Mouse (Mus musculus): ENCODE measurements around the gene Spef2.
"Not testable (repeated sequence)": the region's sequence is repeated elsewhere in the genome, so short reads cannot be mapped to it uniquely, and the experiment has no call there.

Gene Spef2

DNA sequence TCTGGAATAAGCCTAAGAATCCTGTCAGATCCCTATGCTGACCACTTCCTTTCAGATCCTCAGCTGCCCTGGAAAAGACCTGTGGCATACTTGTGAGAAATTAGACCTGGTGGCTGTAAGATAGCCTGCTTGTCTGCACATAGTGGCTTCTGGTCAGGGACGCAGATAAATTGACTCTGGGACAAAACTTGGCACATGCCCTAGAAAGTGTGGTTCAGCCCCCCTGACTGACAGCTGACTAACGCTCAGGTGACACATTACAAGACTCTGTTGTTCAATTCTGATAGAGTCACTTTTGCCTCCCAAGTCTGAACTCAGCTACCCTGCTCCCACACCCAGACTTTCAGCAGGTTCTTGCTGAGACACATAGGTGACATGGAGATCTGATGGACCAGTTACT is 83.7 kb downstream of the Spef2 start:
- not testable (repeated sequence) for DNase-seq

DNA sequence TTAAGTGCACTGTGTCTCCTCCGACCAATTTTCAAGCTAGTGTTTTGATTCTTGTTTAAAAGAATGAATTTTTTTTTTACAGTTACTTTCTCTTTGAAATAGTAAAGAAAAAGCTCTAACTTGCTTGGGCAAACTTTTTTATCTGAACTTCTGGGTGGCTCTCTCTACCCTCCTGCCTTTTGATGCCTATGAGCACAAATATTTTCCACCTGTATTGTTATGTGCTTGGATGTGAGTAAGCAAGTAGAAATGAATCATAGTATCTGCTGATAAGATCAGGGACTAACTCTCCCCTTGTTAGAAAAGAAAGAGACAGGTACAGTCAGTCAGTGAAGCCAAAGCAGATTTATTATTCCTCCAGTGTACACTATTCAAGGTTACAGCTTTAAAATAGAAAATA is 87.5 kb downstream of the Spef2 start:
- DNase-seq = no peak

DNA sequence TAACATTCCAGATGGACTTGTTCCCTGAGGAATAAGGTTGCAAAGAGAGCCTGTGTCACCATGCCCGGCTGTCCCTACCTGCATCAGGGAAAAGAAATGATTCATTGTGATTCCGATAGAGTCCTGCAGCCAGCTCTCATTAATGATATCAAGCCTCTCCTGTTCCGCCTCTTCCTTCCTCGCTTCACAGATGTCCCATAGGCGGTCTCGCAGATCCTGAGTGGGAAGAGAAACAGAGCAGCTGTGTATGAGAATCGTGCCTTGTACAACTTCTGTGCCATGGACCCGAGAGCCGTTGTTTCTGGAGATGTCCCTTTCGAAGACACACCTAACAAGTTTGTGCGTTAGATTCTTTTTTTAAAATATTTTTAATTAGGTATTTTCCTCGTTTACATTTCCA is 114.2 kb downstream of the Spef2 start:
- no peak for DNase-seq

DNA sequence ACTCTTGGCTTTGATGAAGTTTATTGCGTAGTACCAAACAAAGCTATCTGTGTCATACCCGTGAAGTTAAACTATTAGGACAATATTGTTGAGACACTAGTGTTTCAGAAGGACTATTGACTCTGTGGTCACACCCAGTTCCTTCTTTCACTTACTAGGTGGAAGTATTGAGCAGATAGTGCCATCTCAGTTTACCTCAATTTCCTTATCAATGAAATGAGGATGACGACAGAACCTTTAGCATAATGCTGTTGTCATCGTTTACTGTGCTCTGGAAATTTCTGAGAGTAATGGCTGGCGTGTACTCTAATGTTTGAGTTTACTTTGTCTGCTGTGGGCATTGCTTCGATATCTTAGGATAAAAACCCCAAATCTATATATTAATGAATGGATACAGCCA is 117.0 kb downstream of the Spef2 start:
- no peak for DNase-seq

DNA sequence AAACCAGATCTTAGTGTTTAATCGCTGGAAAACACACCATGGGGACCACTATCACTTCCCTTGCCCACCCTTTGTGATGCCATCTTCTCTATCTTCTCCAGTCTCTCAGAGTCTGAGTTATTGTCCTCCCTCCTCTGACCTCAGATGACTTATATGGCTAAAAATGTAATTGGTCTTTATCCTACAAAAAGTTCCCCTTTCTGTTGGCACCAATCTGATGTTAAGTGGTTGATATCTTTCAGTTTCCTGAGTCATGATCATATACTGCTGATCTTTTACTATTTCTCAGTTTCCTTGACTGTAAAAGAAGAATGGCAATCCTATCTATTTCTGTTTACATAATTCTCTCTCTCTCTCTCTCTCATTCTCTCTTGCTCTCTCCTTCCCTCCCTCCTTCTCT is 119.0 kb downstream of the Spef2 start:
- no peak for DNase-seq

DNA sequence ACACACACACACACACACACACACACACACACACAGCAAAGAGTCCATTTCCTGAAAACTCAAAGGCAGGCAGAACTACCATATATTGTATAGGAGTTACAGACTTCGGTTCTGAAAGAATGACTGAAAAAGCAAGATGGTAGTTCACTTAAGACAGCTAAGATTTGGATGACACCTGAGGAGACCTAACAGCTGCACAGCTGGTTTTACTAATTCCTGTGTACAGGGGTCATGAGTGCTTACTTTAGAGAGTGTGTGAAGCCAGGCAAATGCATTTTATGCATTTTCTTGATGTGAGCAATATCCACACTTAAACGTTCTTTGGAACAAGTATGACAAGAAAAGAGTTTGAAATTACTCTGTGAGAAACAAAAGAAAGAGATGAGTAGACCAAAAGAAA is 124.0 kb downstream of the Spef2 start:
- no peak for DNase-seq

DNA sequence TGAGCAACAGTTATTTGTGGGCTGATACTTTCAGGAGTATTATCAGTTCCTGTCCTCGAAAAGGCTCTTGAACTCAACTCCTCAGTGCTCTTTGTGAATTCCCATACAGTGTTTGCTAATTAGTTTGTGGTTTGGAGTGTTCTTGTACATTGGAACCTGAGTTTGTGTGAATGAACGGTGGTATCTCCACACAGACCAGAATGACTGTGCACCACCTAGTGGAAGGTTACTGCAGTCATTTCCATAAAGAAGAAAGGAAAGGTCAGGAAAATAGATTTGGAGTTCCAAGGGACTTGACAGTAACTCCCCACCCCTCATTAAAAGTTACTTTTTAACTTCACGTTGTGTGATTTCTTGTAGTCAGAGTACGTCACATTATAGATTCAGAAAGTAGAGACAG is 140.5 kb downstream of the Spef2 start:
- peak; percentile 9 for DNase-seq

DNA sequence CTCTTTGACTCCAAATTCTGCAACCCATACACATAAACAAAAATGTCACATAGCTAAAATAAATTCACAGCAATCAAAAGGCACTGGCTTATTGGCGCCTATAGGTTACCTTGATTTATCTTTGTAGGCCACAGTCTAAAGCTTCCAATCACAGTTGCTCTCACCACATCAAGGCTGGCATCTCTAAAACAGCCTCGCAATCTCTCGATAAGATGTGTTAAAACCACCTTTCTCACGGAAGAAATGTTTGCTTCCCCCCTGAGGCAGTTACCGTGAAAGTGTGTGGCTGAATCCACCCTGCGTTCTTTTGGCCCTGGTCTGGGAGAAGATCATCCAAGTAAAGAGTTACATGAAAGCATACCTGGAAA is 148.6 kb downstream of the Spef2 start:
- no peak for DNase-seq

DNA sequence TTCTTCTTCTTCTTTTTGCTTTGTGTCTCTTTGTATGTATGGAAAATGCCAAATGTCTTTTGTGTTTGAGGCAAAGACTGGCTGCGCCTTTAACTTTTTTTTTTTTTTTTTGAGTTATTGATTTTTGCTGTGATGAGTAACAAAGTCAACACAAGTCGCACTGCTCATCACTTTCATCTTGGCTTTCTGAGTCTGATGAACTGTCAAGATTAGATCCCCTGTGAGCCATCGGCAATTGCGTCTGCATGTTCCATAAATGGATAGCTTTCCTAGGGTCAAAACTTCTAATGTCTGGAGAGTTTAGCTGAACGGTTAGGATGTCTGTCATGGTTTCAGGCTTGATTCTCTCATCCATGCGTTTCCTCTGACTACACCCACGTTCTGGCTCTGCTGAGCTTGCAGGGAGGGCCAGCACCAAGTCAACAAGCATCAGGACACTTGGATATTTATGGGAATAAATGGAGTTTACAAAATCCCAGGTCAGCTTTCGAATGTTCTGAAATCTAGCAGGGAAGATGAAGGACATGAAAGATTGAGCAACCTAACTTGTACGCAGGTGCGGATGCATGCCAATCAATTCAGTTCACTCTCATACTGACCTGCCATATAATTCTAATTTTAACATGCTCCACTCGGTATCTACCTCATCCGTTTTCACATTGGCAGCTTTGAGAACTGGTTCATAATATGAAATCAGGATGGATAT is 149.1 kb downstream of the Spef2 start:
- no peak for DNase-seq

DNA sequence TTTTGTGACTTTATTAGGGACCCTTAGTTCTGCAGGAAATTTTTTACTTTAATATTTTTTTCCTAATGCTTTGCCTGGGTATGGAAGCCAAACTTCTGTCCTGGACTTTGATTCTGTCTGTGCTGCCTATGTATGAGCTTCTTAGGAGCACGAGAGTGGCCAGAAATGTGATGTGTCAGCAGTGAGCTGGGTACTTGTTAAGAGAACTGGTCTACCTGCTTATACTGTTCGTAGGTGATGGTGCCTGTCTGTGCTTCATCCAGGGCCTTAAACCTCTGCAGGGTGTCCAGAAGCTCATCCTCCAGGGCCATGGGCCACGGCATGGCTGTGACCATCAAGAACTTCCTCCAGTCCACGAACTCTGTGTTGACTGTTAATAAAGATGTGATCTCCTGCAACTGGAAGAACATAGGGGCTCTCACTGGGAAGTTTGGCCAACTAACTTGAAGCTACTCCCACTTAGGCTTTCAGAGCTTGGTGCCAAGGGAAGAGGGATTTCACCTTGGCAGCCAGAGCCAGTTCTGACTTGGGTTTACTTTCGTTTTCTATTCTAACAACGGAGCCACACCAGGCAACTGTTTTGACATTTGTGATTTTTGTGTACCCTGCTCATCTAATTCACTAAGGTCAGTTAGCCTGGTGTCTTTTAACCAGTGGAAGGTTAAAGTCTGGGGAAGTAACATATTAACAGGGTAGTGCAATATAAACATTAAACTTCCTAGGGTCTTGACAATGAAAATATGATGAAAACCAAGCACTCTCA is 152.2 kb downstream of the Spef2 start:
- DNase-seq = no peak

DNA sequence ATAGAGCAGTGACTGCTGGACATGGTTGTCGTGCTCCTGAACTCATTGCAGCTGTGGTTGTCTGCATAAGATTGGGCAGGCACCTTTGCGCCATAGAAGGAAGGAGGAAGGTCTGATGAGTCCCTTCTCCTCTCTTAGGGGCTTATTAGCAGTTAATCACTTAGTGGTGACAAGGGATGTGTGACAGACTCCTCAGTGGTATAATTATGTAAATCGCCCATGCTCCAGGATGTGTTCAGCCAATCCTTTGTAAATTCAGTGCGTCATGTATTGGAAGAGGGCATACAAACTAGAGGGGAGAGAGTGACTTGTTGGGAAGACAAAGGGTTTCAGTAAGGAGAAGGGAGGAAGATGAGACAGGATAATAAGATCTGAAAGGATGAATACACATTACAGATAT is 158.7 kb downstream of the Spef2 start:
- no peak for DNase-seq

DNA sequence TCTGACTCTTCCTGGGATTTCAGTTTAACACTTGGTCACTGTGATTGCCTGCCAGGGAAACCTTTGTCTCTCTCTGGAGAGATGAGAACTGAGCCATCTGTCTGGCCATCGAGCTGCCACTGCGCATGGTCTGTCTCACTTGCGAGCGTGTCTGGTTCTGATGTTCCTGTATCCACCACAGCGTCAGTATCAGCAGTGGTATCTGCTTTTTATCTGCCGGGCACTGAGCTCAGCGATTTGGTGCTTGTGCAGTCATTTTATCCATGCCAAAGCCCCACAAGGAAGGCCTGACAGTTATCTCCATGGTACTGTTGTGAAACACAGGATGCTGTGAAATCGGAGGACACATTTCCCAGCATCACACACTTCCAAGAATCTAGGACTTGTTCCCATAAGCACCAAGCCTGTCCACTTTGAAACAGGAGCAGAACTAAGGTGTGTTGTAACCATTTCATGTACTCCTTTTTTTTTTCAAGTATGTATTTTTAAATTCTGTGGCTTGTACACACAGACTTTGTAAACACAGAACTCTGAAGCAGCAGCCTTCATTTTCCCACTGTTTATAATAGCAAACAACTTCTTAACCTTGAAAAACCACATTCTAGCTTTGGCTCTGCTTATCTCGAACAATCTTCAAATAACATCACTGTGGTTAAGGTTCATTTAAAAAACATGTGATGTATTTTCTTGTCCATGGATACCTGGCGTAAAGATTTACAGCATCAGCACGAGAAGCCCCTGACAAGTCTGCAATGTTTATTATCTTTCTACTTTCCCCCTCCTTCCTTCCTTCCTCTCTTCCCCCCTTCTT is 168.0 kb downstream of the Spef2 start:
- DNase-seq = no peak

DNA sequence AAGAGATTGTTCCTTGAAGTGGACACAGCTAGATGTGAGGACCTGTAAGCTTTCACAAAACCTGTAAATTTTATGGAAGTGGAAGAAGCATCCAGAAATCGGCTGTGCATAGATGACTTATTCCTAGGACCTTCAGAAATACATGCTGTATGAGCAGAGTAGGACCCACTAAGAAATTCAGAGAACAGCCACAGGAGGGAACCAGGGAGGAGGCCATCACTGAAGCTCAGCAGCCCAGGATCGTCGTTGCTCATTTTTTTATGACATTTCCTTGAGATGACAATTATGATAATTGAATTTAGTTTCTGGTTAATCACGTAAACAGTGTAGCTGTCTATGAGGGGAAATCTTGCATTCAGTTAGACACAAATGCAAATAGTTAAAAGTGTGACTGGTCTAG is 171.4 kb downstream of the Spef2 start:
- no peak for DNase-seq

DNA sequence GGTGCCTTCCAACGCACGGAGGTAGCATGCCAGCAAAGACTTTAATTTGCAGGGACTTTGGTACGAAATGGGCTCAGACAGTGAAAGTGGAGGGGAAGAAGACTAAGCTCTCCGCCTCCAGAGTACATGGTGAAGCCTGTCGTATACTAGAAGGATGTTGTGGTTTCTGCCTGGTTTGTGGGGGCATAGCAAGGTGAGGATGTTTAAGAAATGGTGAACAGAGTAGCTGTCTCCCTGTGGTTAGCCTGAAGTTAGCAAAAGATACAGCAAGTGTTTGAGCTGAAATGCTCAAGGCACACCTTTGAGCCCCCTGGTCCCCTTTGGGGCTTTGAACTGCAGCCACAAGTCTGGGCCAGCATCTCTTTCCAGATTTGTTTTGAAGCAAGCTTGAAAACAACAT is 173.9 kb downstream of the Spef2 start:
- no peak for DNase-seq

DNA sequence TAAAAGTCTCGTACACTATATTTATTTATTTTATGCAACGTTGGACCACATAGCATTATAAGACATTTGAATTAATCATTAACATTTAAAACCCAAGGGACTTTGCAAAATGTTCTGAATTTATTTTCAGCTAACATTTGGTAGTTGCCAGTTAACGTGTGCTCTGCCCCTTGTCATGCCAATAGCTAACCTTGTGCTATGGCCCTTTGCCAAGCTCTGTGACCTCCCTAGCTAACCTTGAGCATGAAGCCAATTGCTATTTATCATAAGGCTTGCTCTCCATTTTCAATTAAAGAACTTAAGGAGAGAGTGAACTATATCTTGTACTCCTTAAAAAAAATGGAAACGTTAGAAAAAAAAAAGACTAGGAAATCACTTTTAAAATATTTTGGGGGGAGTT is 175.3 kb downstream of the Spef2 start:
- DNase-seq = no peak

DNA sequence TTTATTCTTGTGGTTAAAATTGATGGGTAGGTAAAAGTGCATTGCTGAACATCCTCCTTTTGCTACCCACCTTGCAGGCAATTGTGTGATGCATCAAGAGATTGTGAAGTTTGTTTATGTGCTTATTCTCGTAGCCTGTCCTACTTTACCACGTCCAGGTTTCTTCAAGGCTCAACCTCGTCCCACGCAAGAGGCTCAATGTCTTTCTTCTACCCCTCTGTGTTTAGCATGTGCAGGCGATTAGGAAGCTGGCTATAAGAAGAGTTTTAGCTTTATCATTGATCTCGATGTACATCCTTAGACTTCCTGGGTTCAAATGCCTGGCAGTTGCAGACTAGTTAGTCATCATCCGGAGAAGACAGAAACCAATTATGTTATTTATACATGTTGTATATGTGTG is 176.0 kb downstream of the Spef2 start:
- no peak for DNase-seq

DNA sequence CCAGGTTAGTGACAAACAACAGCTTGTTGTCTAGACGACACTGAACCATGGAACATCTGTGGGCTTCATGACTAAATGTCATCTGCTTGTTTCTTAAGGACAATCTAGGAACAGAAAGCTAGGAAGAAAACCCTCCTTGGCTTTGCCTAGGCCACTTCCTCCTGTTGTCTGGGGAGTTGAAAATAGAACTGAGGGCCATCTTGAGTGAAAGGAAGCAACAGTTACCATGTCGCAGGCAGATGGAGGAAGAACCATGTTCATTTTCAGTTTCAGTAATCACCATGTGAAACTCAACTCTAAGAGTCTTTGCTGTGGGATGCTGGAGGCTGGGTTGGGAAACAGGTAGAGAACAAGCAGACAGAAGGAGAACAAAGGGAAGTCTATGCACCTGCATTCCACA is 176.8 kb downstream of the Spef2 start:
- no peak for DNase-seq

DNA sequence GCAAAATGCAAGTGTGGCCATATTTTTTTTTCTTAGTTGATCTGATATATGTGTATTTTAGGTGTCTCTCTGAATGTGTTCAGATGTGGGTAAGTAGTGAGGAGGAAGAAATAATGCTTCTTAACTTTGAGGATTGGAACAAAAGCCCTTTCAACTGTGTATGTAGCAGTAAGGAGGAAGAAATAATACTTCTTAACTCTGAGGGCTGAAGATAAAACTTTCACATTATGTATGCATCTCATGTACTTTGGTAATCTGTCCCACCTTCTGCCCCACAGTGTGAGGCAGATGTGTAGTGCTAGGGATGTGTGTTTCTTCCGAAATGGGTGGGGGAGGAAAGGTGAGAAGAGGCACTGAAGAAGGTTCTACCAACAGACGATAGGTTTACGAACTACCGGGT is 181.4 kb downstream of the Spef2 start:
- no peak for DNase-seq

DNA sequence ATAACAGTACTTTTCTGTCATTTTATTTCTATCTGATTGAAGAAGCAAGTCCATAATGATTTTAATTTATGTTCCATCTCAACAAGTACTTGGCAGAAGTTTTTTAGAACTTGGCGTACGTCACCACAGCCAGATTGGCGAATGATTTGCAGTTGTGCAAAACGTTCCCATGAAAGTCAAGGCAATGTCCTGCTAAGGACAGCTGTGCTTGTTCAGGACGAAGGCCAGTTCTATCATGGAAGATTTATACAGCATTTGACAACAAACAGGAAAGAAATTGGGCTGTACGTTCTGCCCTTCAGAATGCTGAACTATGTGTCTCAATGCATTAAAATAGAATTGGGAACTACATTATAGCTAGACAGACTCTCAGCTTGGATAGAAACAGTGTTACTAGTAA is 183.3 kb downstream of the Spef2 start:
- DNase-seq = no peak

DNA sequence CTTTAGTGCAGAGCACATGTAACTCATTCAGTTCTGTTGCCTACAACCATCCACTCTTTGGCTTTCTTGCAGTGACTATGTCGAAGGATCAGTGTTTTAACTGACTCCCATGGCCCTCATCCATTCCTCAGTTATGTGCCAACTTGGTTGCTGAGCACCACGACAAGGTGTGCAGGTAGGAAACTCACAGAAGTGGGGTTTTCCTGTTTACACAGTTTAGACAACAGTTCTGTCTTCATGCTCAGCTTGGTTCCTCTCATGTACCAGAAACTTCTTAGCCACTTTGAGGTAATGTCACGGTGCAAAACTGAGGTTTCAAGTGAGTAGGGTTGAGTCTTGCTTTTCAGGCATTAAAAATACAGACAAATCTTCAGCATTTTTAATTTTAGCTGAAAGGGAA is 184.5 kb downstream of the Spef2 start:
- DNase-seq = no peak

DNA sequence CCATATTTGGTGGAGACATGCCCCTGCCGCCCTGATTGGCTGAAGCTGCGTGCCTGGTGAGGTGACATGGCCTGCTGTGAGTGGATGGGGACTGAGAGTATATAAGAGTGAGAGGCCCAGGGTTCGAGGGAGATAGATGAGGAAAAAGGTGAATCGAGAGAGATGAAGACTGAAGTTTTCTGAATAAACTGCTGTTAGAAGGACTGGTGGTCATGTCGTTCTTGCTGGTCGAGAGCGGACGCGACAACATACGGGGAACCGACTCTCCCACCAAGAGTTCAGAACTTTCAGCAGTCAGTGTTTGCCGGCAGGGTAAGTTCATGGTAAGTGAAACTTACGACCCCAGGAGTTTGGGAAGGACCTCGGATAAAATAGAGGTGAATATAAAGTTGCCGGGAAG is 191.4 kb downstream of the Spef2 start:
- DNase-seq = not testable (repeated sequence)

DNA sequence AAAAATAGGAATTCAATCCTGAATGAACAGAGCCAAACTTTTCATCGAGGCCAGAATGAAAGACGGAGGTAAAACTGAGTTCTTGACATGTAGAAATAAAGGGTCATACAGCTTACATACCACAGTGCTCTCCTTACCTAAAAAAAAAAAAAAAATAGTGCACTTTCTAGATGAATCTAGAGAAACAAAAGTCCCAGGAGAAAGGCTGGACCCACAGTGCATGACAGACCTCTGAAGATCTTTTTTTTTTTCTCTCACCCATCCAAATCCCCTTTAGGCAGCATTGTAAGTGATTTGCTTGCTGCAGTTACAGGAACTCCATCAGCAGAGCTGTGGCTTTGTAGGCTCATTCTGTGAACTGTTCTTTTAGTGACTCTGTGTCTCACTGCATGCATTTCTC is 199.7 kb downstream of the Spef2 start:
- DNase-seq = no peak

DNA sequence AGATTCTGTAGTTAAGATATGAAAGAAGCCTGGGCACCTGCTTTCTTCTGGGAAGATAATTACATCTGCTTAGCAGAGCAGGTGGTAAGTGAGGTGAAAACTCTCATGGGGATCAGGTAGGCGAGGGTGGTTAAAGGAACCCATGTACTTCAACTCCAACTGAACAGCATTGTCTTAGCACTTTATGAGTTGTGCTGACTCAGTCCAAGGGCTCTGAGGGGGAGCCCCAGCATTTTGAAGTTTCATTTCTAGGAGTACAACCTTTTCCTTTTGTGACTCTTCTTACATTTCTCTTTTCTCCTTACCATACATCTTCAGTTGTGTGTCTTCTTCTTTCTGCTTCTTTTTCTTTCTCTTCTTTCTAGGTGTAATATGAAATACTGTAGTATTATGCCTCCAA is 213.5 kb downstream of the Spef2 start:
- DNase-seq = no peak

DNA sequence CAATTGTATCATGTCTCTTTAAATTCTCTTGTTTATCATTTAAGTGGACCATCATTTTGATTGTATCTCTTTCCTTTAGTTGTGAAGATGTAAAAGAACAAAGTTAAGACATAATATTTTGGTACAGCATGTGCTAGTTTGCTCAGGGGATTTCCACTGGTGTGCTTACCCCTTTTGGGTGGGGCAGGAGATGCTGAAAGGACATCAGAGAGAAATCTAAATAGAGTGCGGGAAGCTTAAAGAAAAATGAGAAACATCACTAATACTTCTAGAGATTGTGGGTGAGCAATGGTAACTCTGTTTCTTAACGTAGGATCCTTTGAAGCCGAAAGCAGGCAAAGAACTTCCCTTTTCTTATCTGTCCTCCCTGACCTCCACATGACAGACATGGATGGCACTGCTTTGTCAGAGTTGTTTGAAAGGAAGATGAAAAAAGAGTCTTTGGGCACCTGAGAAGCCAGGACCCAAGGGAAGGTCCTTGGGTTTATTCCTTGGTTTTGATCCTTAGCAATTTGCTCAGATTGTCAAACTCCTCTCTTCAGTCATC is 215.2 kb downstream of the Spef2 start:
- no peak for DNase-seq

Data from lung, postnatal 10 days (tissue).